Mouse (Mus musculus) E14TG2a.4 (cell line): Measurements from ENCODE around the gene Mctp1.

ENCODE experiments used
- CTCF ChIP-seq: conservative IDR thresholded peaks from 2 replicates; pipeline ENCODE4 v1.5.1; 2014; ENCODE audit warnings: low read length
- NANOG ChIP-seq: IDR thresholded peaks from 2 replicates; pipeline ENCODE4 v1.6.1; 2014; ENCODE audit warnings: borderline replicate concordance, low read length, mixed read lengths
- POU5F1 ChIP-seq: IDR thresholded peaks from 2 replicates; pipeline ENCODE4 v1.6.1; 2014; ENCODE audit warnings: low read length, borderline replicate concordance

GRCm38 (mm10) chr13:76681286-76681685 lies 297.0 kb downstream of the Mctp1 start:
- peak; percentile 16; the same call in 1 of the 2 replicates for TF ChIP-seq CTCF
- TF ChIP-seq NANOG: no peak
- no peak for TF ChIP-seq POU5F1
